Mouse (Mus musculus) adipocyte (in vitro differentiated cells): ENCODE data around the gene Cenpa.
"Not testable (repeated sequence)": the region's sequence is repeated elsewhere in the genome, so short reads cannot be mapped to it uniquely, and the experiment has no call there.

Experiments
- DNase-seq: peaks from one replicate; pipeline ENCODE4 v3.0.0-alpha.2; 2016; ENCODE audit warnings: low spot score

Cenpa gene

GRCm38 (mm10) chr5:30647396-30647795 lies 19.2 kb upstream of the Cenpa start:
- DNase-seq: no peak

DNA sequence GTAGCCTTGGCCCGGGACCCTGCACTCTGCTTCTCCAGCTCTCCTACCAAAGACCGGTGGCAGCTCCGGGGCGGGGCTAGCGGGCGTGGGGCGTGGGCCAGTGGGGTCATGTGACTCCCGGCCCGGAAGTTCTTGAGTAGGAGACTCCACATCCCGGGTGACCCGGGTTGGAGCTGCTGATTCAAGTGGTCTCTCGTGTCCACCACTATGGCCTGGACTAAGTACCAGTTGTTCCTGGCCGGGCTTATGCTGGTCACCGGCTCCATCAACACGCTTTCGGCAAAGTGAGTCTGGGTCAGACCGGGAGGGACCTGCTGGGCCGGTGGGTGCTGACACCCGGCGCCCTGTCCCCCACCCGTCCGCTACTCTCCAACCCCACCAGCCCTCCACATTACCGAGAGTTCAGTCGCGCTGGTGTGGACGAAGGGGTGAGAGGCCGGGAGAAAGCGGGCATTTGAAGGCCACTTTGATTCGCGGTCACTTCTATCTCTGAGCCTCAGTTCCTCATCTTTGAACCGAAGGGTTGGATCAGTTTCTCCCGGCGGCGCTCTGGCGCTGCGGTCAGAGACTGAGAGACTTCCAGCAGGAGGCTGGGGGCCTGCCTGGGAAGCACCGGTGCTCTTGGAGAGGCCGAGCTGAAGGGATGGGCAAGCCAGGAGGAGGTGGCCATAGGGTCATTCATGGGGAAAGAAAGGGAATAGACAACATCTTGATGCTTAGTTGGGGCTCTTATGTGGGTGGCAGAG lies 18.6 kb upstream of the Cenpa start, which contains the start of gene Slc35f6:
Gene Slc35f6 (plus strand): TSS at position 119 of the 746 bp plus-strand sequence.
- peak; percentile 88 for DNase-seq

DNA sequence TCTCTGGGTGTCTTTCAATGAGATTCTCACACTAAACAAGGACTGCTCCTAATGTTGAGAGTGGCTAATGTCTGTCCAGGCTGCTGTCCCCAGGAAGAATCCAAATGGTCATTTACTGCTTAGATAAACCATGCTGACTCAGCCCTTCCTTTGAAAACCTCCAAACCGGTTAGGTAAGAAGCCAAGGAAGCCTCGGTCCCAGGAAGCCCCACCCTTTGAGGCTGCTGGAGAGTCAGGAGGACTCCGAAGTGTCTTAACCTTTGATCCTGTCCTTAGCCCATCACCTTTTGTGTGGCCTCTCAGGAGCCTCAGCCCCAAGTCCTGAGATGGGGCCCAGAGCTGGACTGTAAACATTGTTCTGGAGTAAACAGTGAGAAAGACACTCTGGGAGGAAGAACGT lies 17.0 kb upstream of the Cenpa start:
- DNase-seq: no peak

GRCm38 (mm10) chr5:30650756-30651155 lies 15.8 kb upstream of the Cenpa start:
- peak; percentile 21 for DNase-seq

GRCm38 (mm10) chr5:30651554-30651953 lies 15.0 kb upstream of the Cenpa start:
- no peak for DNase-seq

GRCm38 (mm10) chr5:30653246-30653645 lies 13.3 kb upstream of the Cenpa start:
- no peak for DNase-seq

GRCm38 (mm10) chr5:30655042-30655441 lies 11.5 kb upstream of the Cenpa start:
- DNase-seq: no peak

GRCm38 (mm10) chr5:30655526-30656195 lies 10.9 kb upstream of the Cenpa start:
- DNase-seq: no peak

- no peak for DNase-seq
These were observed 7.5 kb upstream of the Cenpa start for GRCm38 (mm10) chr5:30659042-30659441.

DNA sequence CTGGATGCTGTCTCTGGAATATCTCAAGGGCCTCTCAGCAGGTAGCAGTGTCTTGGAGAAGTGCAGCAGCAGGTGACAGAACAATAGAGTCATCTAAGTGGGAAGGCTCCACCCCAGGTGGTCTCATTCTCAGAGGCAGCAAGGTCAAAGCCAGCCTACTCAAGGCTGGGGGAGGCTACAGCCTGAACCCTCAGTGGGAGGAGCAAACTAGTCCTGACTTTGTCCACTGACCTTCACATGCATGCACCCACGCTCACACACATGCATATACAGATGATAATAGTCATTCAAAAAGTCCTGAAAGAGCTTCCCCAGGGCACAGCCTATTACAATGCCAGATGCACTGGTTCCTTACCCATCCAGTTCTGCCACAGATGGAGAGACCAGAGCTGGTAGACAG lies 6.3 kb upstream of the Cenpa start:
- DNase-seq: no peak

DNA sequence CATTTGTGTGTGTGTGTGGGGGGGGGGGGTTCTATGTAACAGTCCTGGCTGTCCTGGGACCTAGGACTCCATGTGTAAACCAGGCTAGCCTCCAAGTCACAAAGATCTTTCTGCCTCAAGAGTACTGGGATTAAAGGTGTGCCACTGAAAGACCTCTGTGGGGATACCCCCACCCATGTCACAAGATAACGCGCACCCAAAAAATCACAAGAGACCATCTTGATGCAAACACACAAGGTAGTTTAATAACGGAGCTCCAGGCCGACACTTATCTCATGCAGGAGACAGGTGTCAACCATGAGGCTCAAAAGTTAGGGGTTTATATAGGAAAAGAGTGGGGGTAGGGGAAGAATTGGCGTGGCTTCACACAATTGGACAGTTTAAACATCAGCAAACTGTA lies 5.8 kb upstream of the Cenpa start:
- DNase-seq: no peak

DNA sequence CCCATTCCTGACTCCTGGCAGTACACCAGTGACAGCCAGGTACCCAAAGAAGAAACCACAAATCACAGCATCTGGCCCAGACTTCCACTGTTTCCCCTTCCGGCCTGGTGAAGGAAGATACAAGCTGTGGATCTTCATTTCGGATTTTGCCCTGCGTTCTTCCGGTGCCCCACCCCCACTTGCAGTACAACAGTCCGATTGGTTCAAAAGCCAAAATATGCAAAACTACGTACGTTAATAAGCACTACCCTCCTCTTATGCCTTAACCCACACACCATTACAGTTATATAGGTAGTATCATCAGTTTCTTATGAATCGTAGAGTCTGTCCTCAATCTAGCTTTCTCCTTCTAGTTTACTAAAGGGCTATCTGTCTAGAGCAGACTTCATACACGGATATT lies 1.2 kb upstream of the Cenpa start:
- DNase-seq: no peak

DNA sequence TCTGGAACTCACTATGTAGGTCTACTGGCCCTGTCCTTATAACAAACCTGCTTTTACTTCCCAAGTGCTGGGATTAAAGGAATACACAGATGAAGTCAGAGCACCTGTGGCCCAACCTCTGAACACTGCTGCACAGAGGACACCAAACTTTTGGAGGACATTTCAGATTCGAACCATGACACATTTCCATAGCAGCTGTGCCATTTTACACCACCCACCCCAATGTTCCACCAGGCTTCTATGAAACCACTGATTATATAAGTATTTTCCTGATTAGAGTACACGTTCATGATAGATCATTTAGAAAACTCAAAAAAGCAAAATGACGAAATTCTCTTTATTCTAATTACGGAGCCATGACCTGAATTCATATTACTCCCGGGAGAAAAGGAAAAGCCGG lies 609 bp upstream of the Cenpa start:
- DNase-seq: no peak

GRCm38 (mm10) chr5:30667215-30667614 lies 638 bp downstream of the Cenpa start:
- no peak for DNase-seq

DNA sequence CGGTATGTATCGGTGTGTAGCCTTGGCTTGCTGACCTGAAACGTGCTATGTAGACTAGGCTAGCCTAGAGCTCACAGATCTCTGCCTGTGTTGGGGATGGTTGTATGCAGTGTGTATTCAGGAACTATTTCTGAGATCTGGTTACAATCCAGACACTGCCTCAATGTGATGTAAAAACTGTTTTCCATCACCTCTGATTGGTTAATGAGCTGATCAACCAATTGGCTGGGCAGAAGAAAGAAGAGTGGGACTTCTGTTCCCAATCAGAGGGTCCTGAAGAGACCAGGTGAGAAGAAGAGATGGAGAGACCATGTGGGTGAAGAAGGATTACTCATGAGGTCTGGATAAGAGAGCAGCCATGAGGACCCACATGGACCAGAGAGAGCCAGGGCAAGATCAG lies 1.1 kb downstream of the Cenpa start:
- no peak for DNase-seq

DNA sequence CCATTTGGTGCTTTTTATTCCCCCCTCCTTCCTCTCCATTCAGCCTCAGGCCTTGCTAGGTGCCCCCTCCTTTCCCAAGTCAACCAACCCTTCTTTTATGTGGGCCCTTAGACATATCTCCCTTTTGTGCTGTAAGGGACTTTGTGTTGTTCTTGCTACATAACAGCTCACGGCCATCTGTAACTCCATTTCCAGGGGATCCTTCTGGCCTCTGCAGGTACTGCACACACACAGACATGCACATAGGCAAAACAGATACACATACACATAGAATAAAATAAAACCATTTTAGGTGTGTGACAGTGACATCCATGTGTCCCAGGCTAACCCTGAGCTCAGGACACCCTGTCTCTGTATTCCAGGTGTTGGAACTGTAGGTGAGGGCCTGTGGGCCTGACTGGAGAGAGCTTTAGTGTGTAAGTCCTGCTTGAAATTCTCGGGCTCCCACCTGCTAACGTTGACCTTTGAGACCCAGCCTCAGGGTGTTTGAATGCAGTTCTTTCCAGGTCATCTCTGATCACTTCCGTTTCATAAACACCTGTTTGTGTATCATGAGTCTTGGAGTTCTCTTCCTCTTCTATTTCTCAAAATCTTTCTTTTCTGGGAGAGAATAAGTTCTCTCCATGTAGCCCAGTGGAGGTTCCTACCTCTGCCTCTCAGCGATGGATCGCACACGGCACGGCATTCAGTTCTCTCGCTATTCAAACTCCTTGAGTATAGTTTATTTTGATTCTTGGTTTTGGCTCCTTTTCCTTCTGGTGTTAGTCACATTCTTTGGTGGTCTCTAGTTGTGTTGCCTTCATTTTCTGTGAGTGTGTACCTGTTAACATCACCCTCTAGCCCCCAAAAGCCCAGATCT lies 2.3 kb downstream of the Cenpa start:
- DNase-seq: no peak

- DNase-seq: no peak
These were observed 2.9 kb downstream of the Cenpa start for GRCm38 (mm10) chr5:30669496-30669830.

- DNase-seq: no peak
These were observed 3.5 kb downstream of the Cenpa start for GRCm38 (mm10) chr5:30670091-30670490.

DNA sequence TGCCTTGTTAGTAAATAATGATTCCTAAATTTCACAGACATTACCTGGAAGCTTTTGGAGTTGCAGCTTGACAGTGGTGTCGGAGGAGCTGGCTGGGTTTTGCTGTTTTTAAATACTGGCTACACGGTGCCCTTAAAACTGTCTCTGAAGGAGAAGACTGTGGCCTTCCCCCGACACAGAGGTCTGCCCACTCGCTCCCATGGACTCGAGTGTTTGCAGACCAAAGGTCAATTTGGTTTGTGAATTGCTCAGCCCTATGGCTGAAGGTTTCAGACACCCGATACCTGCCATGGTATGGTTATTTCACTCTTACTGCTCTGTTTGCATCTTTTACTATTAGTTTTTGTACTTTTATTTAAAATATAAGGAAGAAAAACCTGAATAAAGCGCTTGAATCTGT lies 7.4 kb downstream of the Cenpa start:
- DNase-seq: no peak

GRCm38 (mm10) chr5:30676800-30677199 lies 10.2 kb downstream of the Cenpa start:
- no peak for DNase-seq

DNA sequence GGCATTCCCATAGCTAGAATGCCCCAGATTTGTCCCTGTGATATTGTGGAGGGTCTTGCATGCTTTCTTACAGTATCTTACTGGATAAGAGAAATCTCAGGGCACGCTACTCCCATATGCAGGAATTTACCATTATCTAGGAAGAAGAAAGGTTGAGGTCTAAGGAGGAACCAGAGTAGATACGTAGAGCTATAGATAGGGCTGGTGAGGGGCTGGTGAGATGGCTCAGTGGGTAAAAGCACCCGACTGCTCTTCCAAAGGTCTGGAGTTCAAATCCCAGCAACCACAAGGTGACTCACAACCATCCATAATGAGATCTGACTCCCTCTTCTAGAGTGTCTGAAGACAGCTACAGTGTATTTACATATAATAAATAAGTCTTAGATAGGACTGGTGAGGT lies 11.5 kb downstream of the Cenpa start:
- DNase-seq: not testable (repeated sequence)

DNA sequence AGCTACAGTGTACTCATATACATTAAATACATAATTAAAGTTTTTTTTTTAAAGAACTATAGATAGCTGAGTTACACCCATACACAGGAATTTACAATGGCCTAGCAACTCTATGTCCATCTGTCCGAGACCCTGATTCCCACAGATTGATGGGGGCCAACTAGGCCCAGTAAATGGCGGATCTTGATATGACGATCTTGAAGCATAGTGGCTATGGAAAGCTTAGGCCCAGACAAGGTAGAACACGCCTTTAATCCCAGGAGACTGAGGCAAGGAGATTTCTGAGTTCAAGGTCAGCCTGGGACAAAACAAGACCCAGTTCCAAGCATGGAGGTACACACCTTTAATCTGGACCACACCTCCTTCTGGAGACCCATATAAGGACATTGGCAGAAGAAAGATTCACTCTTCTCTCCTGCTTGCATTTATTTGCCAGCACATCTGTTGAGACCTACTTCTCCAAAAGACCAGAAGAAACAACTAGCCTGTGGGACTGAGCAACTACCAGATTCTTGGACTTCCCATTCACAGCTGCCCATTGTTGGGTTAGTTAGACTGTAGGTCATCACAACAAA lies 12.2 kb downstream of the Cenpa start:
- DNase-seq: no peak

DNA sequence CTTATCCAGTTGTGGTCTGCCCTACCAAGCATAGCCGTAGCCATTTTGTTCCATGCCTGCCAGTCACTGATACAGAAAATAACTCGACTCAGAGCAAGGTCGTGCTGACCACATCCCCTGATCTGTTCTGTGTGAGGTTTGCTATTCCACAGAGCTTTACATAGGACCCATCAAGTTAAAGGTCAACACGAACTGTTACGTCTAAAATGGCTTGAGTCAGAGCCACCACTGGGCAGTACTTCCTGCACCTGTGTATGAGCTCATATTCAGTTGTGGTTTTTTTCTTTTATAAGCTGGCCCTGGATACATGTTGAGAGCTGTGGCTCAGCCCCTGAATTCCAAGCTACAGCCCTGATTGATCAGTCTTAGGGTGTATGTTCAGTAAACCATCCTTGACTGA lies 13.0 kb downstream of the Cenpa start:
- DNase-seq: no peak
